Mouse (Mus musculus) cerebellum, postnatal 4 days (tissue): ENCODE results near the gene Eya4.

Experiments used
- DNase-seq, 2 experiments: peaks; one replicate each; pipeline ENCODE4 v3.0.0; 2022; ENCODE audit warnings: low spot score in 2 of 2, mixed read lengths in 1 of 2

Gene Eya4

DNA sequence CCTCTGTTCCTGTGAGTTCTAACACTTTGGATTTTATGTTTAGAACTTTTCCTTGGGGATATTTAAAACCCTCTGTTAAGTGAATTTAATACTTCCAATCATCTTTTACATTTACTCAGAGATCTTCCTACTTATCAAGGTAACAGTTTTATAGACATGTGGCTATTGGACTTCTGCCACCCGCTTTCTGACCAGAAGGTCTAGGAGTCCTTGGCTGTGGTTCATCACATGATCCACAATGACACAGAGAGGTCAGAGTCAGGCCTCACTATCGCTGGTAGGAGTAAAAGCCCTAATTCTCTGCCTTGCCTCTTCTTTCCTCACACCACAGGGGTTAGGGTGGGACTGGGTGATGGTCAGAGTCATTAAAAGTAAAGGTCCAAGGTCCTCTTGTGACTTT lies 277.2 kb downstream of the Eya4 start:
- no peak for DNase-seq

DNA sequence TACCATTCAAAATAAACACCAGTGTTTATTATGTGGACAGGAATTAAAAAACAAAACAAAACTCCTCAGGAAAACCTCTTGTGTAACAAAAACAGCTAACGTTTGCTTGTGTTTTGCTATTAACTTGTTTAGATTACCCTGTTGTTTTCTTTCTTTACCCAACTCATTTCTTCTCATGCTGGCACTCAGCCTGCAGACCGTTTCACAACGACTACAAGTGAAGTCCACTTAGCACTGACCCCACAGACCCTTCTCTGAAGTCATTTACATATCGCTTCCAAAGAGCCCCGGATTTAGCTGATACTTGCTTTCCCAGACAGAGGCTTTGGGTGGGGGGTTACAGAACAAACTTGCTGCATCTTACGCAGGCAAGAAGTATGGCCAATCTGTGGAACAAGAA lies 286.9 kb downstream of the Eya4 start:
- no peak for DNase-seq

DNA sequence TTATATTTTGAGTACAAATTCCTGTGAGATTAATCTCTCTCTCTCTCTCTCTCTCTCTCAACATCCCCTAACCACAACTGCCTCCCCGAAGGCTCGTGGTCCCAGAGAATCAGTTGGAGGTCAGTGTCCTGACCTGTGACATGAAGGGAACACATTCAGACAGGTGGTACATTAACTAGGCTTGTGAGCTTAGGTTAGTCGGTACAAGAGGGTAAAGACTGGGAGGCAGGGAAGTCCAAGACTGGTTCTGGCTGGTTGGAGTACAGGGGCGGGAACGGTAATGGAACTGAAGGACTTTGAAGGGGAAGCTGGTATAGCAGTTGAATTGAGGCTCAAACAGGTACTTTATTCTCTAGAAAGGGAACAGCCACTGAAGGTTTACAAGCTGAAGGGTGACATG lies 287.9 kb downstream of the Eya4 start:
- no peak for DNase-seq

DNA sequence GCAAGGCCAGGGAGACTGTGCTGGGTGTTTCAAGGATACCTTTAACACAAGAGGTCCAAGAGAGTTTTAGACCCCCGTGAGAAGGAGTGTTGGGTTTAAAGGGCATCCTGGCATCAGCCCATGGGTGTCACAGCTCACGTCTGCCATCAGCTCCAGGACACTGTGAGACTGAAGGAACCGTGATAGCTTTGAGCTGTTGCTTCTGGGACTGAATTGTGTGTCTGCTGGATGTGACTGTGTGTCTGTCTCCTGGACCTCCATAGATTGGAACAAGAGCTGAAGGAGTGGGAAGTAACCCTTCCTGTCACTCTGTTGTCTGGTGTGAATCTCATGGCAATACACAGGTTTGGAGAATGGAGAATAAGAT lies 289.9 kb downstream of the Eya4 start:
- no peak for DNase-seq

DNA sequence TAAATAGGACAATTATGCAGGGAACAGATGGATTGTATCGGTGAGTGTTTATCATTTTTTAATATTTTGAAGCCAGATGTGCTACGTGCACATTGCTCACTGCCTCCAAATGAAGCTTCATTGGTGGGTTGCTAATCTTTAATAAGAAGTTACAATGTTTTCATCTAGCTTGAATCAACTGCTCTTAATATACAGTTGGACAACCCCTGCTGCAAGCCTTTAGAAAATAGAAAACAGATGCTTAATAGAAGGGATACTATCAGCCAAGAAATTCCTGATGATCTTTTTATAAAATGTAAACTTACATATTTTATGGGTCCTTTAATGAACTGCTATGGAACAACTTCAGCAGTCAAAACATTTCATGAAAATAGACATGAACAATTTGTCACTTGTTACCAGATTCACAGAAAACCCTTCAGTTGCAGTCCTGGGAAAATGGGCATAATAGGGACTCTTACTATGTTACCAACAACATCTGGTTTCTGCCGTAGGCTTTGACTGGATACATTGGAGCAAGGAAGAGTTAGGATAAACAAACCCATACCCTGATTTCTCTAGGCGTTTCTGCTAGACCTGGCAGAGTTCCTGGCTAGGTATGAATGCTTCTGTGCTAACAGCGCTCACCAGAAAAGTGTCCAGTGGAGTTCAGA lies 290.4 kb downstream of the Eya4 start:
- DNase-seq: no peak

DNA sequence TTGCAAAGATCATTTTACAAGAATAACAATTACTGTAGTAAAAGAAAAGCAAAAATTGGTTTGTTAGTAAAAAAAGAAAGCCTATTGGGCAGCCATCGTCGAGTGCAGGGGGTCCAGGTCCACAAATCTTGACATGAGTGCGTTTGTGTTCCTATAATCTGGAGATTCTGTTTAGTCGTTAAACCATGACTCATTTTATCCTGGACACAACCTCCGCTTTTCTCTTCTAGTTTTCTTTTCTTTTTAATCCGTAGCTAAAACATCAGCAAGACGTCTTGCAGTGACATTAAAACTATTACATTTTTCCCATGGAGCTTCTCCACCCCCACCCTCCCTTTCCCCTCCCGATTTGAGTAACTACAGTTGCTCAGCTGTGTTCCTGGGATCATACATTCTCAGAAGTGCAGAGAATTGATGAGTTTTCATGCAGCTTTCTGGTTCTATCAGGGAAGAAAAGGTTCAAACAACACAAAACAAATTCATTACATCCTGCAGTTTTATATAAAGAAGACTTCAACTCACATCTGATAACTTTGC lies 297.1 kb downstream of the Eya4 start:
- no peak for DNase-seq
